Mouse (Mus musculus): ENCODE results near the gene Farsb. TPM values are rescaled to one million over a fixed set of nuclear protein-coding genes. Genes with fewer than 3 reads are reported as not detected.

Gene Farsb
- total RNA-seq, 1 experiment from 2014 or later = 64.8 TPM

DNA sequence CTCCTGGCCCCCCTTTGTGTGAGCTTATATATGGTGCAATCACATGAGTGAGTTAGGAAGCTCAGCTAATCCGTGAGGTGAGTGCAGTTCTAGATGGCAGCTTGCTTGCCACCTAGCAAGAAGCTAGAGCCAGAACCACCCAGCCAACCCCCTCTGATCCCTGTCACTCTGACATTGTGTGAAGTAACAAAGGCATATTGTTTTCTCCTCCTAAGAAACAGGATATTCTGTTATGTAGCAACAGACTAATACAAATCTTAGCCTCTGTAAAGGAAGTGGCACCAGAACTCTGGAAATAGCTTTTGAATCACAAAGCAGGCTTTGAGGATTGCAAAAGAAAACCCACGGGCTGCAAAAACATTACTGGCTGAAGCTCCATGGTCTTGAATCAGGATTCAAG lies 4.3 kb downstream of the Farsb start:
- no peak for DNase-seq

DNA sequence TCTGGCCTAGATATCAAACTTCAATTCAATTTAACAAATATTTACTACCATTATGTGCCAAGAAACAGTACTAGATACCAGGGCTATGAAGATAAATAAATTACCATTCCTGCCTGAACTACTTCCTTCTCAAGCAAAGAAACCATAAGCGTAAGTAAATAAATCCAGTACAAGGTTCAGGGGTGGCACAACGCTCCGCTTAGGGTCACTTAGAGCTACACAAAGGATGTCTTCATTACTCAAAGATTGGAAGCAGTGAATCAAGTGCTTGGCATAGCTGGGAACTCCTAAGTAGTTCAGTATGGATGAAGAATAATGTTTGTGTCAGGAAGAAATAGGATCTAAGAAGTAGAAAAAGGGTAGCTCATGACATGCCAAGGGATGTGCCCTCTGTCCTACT lies 5.3 kb downstream of the Farsb start:
- DNase-seq = no peak

DNA sequence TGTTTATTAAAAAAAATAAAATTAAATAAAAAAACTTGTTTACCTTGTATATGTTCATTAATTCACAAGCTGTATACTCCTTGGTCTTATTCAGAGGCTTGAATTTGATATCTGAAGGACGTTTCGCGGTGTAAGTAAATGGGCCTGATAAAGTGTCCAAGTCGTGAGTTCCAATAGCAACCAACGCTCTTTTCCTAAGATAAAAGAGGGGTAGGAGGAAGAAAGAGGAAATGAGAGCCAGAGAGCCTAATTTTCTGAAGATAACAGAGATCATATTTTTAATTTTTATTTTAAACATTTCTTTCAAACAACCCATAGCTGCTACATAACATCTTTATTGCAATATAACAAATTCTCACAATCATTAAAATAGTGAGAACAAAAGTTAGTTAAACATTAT lies 16.3 kb downstream of the Farsb start:
- no peak for DNase-seq

DNA sequence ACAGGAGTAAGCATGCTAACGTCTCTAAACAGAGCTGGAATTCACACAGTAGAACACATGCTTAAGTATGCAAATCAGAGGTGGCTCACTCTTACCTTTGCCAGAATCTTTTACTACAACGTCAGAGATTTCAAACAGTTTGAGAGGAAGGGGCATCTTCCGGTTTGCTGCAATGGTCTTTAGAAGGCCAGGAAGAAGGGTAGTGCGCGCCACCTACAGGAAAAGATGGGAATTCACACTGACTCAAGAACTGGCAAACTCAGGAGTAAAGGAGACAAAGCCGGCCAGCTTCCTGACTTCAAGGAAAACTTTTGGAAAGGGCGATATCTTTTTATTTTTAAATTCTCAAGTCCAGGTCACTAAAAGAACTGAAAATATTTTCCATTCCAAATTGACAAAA lies 34.0 kb downstream of the Farsb start:
- no peak for DNase-seq

DNA sequence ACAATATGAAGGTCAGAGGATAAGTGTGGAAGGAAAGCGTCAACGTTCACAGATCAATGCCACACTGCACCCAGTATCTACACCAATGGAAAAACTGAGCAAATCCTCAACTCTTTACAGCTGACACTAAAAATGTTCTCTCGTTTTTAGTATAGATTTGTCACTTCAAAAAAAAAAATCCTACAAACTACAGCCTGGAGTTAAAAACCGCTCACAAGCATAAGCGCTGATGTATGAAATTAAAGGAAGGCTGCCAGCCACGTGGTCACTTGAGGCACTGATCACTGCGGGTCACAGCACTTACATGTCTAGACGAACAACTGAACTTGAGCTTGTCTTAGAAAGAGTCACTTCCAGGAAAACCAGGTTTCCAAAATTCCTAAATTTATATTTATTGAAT lies 34.8 kb downstream of the Farsb start:
- DNase-seq = no peak

DNA sequence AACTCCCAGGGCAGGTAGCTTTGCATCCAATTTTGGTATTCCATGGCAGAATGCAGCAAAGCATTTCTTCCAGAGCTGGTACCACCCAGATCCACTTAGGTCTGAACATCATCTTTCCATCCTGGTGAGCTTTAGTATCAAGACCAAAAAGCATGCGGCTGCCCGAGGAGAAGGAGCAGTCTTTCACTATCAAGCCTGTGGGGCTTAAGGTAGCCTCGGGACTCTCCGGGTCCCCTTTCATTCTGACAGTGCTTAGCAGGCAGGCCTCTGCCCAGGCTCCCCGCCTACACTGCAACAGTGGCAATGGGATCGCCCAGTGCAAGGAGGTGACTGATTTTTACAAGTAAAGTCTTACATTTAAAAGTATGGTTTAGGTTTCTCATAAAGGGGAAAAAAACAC lies 36.2 kb downstream of the Farsb start:
- no peak for DNase-seq

DNA sequence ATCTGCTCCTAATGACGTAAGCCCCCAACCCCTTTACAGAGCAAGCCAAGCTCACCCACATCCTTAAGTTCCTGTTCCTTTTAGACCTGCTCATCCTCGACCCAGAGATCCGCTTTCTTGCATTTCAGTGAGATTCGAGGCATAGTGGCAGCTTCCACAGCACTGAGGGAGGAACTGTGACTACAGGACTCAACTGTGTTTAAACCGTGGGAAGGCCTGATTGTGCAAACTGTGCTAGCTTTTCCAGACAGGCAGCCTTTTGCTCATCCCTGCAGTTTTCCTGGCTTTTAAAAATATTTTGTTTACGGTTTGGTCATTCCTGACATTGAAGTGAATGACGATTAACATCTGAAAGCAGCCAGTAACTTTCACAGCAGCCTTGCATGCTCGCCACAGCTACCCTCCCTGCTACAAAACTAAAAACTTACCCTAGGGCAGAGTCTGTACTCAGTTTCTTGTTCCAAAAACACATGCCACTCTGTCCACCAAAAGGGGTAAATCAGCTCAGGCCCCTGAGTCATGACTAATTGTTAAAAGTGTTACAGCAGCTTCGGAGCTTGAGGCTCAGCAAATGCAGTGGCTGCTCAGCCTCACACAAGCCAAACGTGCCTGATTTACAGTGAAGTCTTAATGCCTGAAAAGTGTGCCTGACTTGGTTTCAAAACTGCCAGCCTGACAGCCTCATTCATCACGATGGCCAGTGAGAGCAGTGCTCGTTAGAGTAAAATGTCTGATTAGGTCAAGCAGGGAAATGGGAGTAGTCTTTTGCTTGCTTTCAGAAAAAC lies 37.4 kb downstream of the Farsb start:
- no peak for DNase-seq

DNA sequence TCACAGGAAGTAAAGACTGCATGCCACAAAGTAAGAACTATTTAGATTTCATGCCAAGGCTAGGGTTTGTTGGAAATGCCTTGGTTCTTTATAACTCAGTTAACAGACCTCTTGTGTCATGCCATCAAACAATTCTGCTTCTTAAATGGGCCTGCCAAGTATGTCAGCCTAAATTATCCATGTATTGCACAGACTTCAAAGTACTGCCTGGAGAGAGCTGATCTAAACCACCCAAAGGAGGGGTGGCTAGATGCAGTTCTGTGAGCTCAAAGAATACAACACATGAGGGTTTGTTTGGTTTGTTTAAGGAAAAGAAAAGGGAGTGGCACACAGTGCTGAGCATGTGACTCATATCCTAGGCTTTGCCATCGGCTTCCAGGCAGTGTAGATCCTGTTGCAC lies 40.6 kb downstream of the Farsb start:
- no peak for DNase-seq

DNA sequence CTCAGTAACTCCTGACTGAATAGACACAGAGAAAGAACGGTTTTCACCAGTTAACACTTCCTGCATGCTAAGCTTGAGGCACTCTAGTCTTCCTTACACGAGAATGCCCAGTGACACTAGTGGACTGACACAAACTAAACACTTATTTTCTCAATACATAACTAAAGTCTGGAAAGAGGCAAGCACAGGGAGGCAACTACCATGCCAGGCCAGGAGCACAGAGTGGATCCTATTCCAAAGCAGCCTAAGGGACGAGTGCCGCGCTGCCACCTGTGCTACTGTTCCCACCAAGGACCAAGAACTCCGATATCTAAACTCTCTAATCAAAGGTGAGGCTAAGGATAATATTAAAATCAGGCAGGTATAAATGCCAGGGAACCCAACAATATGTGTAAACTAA lies 42.0 kb downstream of the Farsb start:
- no peak for DNase-seq

DNA sequence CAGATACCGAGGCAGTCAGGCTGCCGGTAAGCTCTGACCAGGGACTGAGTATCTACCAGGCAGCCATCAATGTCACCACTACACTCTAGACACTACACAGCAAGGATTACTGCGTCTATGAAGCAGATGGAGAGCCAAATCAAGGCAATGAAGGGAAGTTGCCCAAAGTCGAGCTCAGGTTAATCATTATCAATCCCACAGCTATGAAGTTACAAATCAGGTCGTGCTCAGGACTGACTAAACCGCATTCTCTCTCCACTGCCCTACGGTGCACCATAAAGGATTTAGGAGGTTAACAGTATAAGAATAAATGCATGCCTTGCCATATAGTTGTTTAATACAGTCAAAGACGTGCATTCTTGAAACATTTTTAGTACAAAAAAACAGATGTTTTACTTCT lies 42.5 kb downstream of the Farsb start:
- DNase-seq = no peak

DNA sequence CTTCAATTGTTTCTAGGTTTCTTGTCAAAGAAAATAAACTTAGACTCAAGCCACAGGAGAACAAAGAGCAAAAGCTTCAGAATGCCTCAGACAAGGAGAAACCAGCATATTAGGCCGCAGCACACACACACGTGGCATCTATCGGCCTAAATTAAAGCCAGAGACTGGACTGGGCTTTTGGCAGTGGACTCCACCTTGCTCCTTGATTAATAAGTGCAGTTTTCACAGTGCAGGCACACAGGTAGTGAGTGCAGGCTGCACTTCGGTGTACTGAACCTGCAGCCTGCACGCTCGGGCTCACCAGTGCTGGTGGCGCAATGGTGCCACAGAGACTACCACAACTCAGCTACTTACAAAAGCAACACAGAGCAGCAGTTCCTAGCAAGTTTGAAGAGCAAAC lies 45.6 kb downstream of the Farsb start:
- DNase-seq = no peak

DNA sequence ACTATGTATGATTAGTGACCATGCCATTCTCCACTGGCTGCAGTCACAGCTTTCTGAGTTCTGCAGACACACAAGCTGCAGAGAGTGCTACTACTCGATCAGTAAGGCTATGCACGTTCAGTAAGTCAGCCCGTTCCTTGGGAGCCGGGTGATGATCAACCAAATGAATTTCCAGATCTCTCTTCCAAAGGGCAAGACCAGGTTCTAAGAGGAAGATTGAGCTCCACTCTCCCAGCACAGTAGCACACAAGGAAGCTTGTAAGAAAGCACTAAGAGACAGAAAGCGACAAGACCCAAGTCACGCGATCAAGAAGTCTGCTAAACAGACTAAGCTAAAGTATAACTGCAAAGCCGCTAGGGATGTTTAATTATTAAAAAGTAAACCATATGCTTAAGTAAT lies 48.0 kb downstream of the Farsb start:
- no peak for DNase-seq

DNA sequence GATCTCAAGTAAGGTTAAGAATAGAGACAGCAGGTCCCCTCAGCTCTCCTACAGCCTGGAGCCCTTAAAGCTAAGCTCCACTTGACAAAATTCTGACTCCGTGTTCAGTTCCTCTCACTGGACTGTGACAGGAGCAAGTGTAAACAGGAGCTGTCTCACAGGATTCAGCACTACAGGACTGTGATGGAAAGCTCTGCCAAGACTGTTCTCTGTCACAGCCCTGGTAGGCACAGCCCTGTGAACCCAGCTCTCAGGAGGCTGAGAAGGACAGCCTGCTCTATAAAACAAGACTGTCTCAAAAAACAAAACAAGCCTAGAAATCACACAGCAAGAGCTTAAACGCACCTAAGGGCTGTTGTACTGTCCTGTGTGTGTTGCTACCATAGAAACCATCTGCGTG lies 51.5 kb downstream of the Farsb start:
- no peak for DNase-seq

DNA sequence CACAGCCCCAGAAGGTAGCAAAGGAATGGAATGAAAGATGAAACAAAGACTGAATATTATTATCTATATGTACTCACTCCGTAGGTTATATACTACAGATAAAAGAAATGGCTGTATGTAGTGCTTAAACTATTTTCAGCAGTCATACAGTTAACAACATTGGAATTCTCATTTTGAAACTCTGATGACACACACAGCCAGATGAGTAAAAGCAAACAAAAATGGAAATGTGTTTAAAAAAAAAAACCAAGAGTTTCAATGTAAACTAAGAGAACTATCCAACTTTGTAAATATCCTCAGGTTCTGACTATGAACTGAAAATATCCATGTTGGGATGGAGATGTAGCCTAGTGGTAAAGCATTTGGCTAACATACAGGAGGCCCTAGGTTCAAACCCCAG lies 52.3 kb downstream of the Farsb start:
- no peak for DNase-seq

DNA sequence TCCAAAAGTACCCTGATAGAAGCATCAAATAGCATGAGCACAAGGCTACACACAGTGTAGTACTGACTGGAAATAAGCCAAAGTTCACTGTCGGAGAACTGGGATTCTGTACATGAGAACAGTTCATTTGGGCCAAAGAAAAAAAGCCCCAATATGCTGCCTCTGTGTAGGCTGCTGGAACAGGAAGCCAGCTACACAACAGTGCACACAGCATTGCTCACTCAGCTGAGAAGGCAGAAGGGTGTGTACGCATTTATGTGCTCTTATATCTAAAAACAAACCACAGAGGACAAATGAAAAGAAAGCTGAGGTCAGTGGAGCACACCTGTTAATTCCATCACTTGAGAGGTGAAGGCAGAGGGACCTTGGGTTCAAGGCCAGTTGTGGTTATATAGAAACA lies 52.7 kb downstream of the Farsb start:
- no peak for DNase-seq

DNA sequence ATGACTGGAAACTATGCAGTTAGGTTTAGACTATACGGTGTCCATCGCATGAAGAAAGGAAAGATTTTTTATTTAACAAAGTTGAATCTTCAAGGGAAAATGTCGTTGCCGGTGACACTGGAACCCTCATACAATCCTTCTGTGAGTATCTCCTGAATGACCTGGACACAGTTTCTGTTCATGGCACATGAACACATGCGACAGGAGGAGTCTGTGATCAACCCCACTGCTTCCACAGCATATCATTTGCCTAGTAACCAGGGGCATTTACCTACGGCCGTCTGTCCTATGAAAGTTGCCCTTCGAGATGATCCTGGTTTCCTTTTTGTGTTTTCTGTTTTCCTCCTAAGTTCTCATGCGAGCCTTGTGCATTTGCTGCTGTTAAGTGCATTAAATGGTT lies 55.2 kb downstream of the Farsb start:
- no peak for DNase-seq

DNA sequence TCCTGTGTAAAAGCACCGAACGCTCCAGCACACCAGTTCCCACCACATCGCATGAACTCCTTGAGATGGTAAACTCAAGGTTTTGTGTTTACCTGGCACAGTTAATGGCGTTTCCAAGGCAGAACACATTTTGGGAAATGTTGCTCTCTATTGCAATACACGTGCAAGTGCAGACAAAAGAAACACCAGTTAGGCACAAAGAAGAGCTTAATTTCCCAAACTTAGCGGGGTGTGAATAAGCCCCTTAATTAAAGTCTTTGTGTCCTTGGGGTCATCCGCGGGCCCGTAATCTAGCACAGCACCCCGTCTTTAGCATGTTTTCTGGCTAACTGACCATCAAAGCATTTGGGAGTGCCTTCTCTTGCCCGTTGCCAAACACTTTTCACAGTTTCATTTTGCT lies 59.8 kb downstream of the Farsb start:
- no peak for DNase-seq

DNA sequence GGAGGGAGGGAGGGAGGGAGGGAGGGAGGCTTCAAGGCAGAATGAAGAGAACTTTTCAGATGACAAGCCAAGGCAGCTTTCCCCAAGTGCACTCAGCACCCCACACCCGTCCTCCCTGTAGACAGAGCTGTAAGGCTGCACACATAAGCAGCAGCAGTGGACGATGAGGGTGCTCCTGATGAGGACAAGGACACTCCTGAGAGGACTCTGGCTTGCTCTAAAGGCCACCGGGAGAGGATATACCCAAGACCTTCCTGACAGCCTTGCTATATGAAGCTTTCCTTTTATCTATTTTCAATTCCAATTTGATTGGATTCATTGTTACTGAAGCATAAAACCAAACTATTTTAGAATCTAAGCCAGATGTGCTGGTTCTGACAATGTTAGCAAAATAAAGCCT lies 61.9 kb downstream of the Farsb start:
- no peak for DNase-seq

DNA sequence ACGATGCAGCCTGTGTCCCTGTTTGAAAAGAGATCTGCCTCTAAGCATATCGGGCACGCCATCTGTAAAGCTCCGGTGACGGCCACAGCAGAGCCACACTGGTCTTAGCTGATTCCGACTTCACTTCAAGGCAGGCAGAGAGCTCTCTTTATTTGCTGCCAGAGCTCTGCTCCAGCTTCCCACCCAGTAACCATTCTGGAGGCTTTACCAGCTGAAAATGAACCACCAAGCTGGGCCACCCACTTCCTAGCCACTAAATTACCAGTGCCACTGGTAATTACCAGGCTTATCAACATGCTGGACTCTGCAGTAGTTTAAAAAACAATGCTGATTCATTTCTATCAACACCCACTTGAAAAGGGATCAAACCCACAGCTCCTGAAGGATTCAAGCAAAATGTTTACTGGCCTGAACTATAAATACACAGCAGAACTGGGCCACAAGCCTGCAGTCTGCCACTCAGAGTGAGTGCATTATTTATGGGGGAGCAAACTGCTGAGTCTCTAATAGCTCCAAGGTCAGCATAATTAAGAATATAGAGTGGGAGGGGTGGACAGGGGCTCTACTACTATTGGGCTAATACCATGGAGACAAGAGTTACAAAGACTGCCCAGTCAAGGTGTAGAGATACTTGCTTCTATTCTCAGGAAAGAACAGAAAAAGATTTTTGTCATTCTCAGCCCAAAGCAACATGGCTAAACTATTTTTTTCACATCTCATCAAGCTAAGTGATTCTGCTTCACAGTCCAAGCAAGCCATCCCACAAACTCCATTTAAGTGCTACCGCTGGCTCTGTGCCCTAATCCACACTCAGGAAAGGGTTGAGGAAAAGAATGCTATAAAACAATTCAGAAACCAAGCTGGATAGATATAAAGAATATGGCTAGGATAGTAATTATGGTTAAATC lies 62.6 kb downstream of the Farsb start:
- DNase-seq = no peak

DNA sequence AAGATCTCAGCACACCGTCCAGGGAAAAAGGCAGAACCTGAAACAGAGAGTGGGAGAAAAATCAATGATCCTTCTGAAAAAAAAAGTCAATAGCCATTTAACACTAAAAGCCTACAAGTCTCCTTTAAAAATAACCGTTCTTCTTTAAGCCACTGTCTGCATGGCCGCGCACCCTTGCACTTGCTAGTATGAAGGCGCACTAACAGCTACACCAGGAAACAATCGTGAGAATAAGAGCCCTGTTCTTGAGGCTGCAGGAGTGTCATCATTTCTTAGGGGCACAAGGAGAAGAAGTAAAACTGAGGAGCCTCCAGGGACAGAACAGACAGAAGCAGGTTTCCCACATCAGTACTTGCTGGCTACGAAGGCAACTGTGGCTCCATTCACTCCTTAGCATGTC lies 63.4 kb downstream of the Farsb start:
- no peak for DNase-seq

DNA sequence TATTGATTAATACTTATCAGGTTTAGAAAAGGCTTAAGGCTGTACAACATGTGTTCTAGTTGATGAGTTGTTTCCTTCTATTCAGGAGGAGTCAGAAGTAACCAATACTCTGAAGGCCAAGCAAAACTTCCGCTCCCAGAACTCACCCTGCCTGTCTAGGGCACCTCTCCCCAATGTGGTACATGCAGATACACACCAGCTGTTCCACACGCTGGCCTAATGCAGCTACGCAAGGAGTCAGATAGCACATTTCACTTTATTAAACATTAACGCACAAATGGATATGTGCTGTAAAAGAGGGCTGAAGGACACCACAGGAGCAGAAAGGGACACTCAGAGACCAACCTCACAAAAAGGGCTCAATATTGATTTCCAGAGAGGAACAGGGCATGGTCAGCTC lies 63.8 kb downstream of the Farsb start:
- no peak for DNase-seq

DNA sequence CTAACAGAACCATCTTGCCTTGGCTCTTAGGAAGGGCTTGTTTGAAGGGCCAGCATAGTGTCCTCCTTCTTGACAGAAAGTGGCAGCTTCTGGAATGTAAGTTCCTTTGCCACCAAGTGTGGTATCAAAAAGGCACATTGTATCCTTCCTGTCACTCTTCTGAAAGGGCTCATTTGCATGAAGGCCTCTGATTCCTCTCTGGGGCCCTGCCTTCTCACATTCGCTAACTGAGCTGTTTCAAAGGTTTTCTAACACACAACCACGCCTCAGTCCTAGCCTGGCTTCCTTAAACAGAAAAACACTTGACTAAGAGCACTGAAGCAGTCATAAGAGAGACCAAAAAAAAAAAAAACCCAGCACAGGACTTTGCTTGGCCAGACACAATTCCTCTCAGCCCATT lies 66.1 kb downstream of the Farsb start:
- DNase-seq = no peak

DNA sequence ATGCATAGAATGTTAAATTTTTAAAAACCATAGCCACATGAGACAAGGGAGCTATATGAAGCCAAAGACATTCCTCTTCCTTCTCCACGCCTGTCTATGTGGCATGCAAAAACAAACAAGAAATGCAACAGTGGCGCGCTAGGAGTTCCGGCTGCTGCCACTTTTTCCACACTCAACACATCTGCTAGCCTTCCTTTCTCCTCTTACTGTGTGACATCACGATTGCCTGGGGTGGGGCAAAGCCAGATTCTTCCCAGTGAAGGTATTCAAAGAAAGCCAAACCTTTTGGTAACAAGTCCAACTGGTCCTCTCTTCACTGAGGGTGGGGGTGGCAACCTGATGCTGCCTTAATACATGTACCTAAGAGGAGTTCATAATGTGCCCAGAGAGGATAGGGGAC lies 66.9 kb downstream of the Farsb start:
- no peak for DNase-seq

DNA sequence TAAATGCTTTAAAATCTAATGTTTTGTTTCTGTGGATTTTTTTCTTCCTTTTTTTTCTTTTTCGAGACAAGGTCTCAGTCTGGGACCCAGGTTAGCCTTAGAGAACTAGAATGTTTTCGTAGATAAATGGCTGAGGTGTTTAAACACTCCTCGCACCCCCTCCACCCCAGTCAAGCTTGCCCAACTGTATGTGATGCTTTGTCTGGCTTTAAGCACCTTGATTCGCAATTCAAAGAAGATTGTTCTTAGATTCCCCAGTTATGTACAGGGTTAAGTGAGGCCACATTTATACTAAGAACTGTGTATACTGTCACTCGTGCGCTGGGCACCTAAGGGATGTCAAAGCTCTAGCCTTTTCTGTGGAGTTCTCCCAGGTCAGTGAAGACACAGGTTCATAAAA lies 68.4 kb downstream of the Farsb start:
- no peak for DNase-seq

Data from adrenal gland, postnatal 25 days (tissue).